In the genomic region with DNA sequence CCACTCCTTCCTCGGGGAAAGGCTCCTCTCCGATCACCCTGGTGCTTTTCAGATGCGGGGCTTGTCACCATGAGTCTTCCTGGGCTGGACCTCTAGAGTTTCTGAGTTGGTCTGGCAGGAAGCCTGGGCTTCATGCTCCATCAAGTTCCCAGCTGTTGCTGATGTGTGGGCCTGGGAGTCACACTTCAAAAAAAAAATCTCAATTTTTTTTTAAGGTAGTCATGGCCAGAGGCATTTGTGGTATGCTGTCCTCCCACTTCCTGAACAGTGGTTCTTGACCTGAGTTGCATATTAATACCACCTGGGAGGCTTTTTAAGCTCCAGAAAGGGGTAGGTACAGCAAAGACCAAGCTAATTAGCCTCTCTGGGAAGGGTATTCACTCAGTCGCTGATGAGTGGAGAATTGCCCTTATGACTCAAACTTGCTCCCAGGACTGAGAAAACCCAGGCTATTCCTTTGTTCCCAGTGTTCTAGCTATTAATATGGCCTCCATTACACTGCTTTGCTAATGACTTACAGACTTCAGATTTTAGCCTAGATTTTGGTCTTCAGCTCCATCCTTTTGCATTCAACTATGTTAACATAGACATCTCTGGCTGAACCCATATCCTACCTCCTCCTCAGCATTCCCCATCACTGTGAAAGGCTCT, we compare ENCODE assay signal across 11 mouse cellular contexts. TPM values are rescaled to one million over a fixed set of nuclear protein-coding genes. Genes with fewer than 3 reads are reported as not detected.
DNase-seq lines count a peak whose midpoint lies in the region; ATAC-seq and TF ChIP-seq lines count a peak whose summit lies in the region.
"Had no signal": no experiment of that assay in that cellular context is flagged by ENCODE, and none has a peak within 500 bp of the region (broad histone marks: within the 10 kb centered on the region; RNA-seq: fewer than 3 reads in every experiment).

No protein-coding gene starts in this region.

- WGBS in kidney, embryonic 14.5 days, result 10% methylated on average over 4 of the region's 4 CpGs
- WGBS in lung, embryonic 16.5 days, result 44% methylated on average over 4 of the region's 4 CpGs

- TF ChIP-seq CTCF in embryonic fibroblast, embryonic 13.5 days (IDR thresholded peaks at IDR 0.05; ENCODE audit: borderline replicate concordance, insufficient read depth, low read length), result no peak

- H3K9me3 ChIP-seq in kidney, embryonic 14.5 days (ENCODE audit: control insufficient read depth, low read length), result no peaks in the 10 kb centered on the region
- H3K9me3 ChIP-seq in lung, embryonic 16.5 days (ENCODE audit: control insufficient read depth, low read length), result no peaks in the 10 kb centered on the region

- peak; percentile 84; the same call in 1 of the 2 replicates for ATAC-seq in kidney, embryonic 14.5 days (ENCODE audit: low FRiP score, low TSS enrichment)
- ATAC-seq in lung, embryonic 16.5 days (ENCODE audit: low read depth), result peak; percentile 42; the same call in 1 of the 2 replicates
- ATAC-seq in erythroblast, adult 5-6 weeks (replicated peaks; ENCODE audit: low FRiP score, poor library complexity, severe bottlenecking), result no peak

- H3K27me3 ChIP-seq in kidney, embryonic 14.5 days (ENCODE audit: control insufficient read depth, insufficient read depth, low read length), result no peaks in the 10 kb centered on the region
- no peaks in the 10 kb centered on the region for H3K27me3 ChIP-seq in lung, embryonic 16.5 days (ENCODE audit: control insufficient read depth, insufficient read depth, low read depth, low read length)

- no peaks in the 10 kb centered on the region for H3K36me3 ChIP-seq in kidney, embryonic 14.5 days (ENCODE audit: control insufficient read depth, insufficient read depth, low read length)
- no peaks in the 10 kb centered on the region for H3K36me3 ChIP-seq in lung, embryonic 16.5 days (ENCODE audit: control insufficient read depth, insufficient read depth, low read length)

- peak overlapping the region; percentile 95 for H3K27ac ChIP-seq in embryonic fibroblast, embryonic 13.5 days (ENCODE audit: insufficient read depth, low read length)
- peak overlapping the region; percentile 59 for H3K27ac ChIP-seq in kidney, embryonic 14.5 days (ENCODE audit: low read depth, low read length)
- H3K27ac ChIP-seq in lung, embryonic 16.5 days (ENCODE audit: low read length), result 0 out of 2 replicates have a peak overlapping the region, but pooled peaks have one; percentile 2
- H3K27ac ChIP-seq: liver, embryonic 14.5 days had no signal

- TF ChIP-seq POLR2A in embryonic fibroblast, embryonic 13.5 days (IDR thresholded peaks at IDR 0.05; ENCODE audit: low read depth, low read length), result no peak

- DNase-seq in gastrocnemius, postnatal 14 days, result peak; percentile 29
- no peak for DNase-seq in gastrocnemius, postnatal 36 days
- DNase-seq in spleen, postnatal 10 days (ENCODE audit: low spot score in 2 of 2), result no peak
- DNase-seq in spleen, postnatal 14 days (ENCODE audit: low spot score in 2 of 2), result no peak
- DNase-seq: right cerebral cortex, adult 18-20 months; thymus, adult 18-20 months had no signal

- peaks cover 11% of the 10 kb centered on the region for H3K4me1 ChIP-seq in embryonic fibroblast, embryonic 13.5 days (ENCODE audit: control insufficient read depth, insufficient read depth, low read length)
- H3K4me1 ChIP-seq in kidney, embryonic 14.5 days (ENCODE audit: control insufficient read depth, insufficient read depth, low read length), result peaks cover 14% of the 10 kb centered on the region; the same call in 1 of the 2 replicates
- peaks cover 4% of the 10 kb centered on the region for H3K4me1 ChIP-seq in lung, embryonic 16.5 days (replicated peaks; ENCODE audit: control insufficient read depth, insufficient read depth, low read length)

- intact Hi-C loops in gastrocnemius, postnatal 14 days (cut with DNase I; ENCODE audit: low total_unique reads), result no loop called here
- intact Hi-C loops in gastrocnemius, postnatal 36 days (cut with DNase I), result no loop called here

- H3K4me3 ChIP-seq in embryonic fibroblast, embryonic 13.5 days (ENCODE audit: insufficient read depth, low read length), result no peak overlapping the region
- H3K4me3 ChIP-seq in kidney, embryonic 14.5 days (ENCODE audit: low read length), result no peak overlapping the region
- H3K4me3 ChIP-seq in lung, embryonic 16.5 days (ENCODE audit: low read length), result no peak overlapping the region

- H3K4me2 ChIP-seq in kidney, embryonic 14.5 days (replicated peaks; ENCODE audit: low read depth, low read length), result no peak overlapping the region
- no peak overlapping the region for H3K4me2 ChIP-seq in lung, embryonic 16.5 days (ENCODE audit: low read depth, low read length)

- no peak overlapping the region for H3K9ac ChIP-seq in kidney, embryonic 14.5 days (ENCODE audit: low read depth, low read length)
- H3K9ac ChIP-seq in lung, embryonic 16.5 days (ENCODE audit: low read length), result no peak overlapping the region
- H3K9ac ChIP-seq: liver, embryonic 14.5 days had no signal

RNA-seq across cellular contexts. Expression of gene St8sia2, which starts 52.1 kb away (rescaled TPM):
- total RNA-seq in gastrocnemius, postnatal 14 days (2021), result 1 to 10 TPM; 1.3 to 3.0 TPM
- under 1 TPM; 0.32 to 0.59 TPM for total RNA-seq in gastrocnemius, postnatal 36 days (2021)
- polyA plus RNA-seq in embryonic fibroblast, embryonic 13.5 days (2011; ENCODE audit: insufficient read length, low read depth, missing spikeins), result 9.9 and 15.1 TPM in 2 replicates
- 12.6 and 18.7 TPM in 2 replicates for polyA plus RNA-seq in kidney, embryonic 14.5 days (2014; fragmentation: Nextera tagmentation; extraction: Ambion mirVana)
- 5.7 and 8.6 TPM in 2 replicates for polyA plus RNA-seq in lung, embryonic 16.5 days (2015; fragmentation: Nextera tagmentation; extraction: Ambion mirVana)
- total RNA-seq in erythroblast, adult 5-6 weeks (2015; ENCODE audit: low replicate concordance), result not detected in 2 replicates
- not detected in 2 replicates for total RNA-seq in erythroblast, adult 5-6 weeks (2017; ENCODE audit: low replicate concordance)

Comparison
In these comparisons a context has a peak if more than half of its experiments do, and no peak if none do; other contexts are left out.
1. H3K27ac ChIP-seq: peak in every context shown above with its lines; median percentile 95 in embryonic fibroblast, embryonic 13.5 days; 59 in kidney, embryonic 14.5 days; 2 in lung, embryonic 16.5 days.